Mouse (Mus musculus) embryo, embryonic 11.5 days (tissue): Measurements from ENCODE around the gene Tbc1d10c.

Experiments
- DNase-seq: peaks from one replicate; pipeline ENCODE4 v3.0.0-alpha.2; 2012; ENCODE audit warnings: low read depth, low spot score

Gene Tbc1d10c

GRCm38 (mm10) chr19:4216041-4216685, 25.1 kb upstream of the Tbc1d10c start:
- DNase-seq: no peak

DNA sequence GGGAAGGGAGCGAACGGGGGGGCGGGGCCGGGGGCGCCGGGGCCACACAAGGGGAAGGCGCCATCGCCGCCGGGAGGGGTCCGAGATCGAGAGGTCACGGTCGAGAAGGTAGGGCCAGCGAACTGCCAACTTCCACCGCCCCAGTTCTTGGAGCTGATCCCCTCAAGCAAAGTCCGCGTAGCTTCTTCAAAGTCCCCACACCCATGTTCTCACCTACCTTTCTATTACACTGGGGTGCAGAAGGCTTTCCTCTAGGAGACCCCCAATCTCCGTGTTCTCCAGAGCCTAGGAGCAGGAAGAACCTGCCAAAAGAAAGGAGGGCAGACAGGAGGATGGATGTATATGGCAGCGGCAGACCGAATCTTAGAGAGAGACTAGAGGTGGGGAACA, 24.4 kb upstream of the Tbc1d10c start:
- DNase-seq: no peak

GRCm38 (mm10) chr19:4214771-4215450, 23.8 kb upstream of the Tbc1d10c start:
- DNase-seq: no peak

DNA sequence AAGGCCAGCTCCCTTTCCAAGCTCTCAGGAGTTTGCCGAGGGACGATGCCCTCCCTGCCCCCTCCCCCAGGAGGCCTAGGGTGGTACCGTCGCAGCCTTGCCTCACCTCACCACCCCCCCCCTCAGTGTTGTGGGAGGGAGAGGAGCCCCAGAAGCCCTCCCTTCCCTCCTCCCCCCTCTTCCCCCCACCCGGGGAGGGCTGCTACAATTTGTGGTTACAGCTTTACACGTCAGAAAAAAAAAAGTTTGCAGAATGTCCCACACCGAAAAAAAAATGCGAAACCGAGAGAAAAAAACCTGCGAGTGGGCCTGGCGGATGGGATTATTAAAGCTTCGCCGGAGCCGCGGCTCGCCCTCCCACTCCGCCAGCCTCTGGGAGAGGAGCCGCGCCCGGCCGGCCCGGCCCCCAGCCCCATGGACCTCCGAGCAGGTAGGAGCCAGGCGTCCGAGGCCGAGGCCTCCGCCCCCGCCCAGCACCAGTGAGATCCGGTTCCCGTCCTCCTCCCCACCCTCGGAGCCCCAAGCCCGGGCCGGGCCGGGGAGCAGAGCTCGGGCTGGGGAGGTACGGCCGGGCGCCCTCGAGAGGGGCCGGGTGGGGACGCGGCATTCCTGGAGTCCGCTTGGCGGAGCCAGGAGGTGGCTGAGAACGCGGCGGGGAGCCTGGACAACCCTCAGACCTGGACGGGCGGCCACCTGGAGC, 23.1 kb upstream of the Tbc1d10c start, which contains the start of the genes Clcf1 and AC109138.7:
TSS of gene Clcf1 (plus strand) at position 168 of the 700 bp plus-strand sequence.
TSS of gene AC109138.7 (plus strand) at position 287 of the 700 bp plus-strand sequence.
- DNase-seq: no peak

- no peak for DNase-seq
Observed at GRCm38 (mm10) chr19:4213524-4213974, 22.5 kb upstream of the Tbc1d10c start.

- no peak for DNase-seq
Observed at GRCm38 (mm10) chr19:4211891-4212588, 21.0 kb upstream of the Tbc1d10c start.

DNA sequence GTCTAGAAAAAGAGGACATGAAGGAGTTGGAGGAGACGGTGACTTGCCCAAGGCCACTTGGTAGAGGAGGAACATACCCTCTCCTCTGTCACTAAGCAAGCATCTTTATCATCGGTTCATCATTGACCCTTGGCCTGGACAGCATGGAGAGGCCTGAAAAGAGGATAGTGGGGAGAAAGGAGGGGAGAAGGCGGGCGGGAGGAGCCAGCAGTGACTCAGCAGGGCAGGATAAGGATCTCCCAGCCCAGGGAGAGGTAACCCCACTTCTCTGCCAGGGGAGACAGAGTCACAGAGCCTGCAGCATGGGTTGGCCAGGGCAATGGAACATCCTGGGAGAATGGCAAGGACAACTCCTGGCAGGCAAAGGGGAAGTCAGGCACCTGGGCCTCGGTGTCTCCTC, 17.5 kb upstream of the Tbc1d10c start:
- no peak for DNase-seq

GRCm38 (mm10) chr19:4206971-4207370, 15.9 kb upstream of the Tbc1d10c start:
- peak; percentile 66 for DNase-seq

DNA sequence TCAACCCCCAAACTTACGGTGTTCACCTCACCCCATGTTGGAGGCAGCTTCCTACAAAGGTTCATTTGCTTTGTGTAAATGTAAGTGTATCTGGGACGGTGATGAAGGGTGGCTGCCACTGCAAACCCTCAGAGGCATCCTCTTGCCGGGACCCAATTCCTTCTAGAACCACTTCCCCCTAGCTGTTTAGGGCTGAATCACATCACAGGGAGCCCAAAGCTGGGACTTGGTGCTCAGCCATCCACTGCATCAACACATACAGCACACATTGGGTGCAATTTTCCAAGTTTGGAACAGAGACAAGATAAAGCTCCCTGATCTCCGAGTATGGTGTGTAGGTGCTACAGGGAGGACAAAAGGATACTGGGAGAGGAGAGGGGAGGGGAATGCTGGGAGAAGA, 13.8 kb upstream of the Tbc1d10c start:
- no peak for DNase-seq

GRCm38 (mm10) chr19:4203604-4204326, 12.7 kb upstream of the Tbc1d10c start:
- DNase-seq: no peak

- no peak for DNase-seq
Observed at GRCm38 (mm10) chr19:4203148-4203547, 12.1 kb upstream of the Tbc1d10c start.

GRCm38 (mm10) chr19:4202149-4202548, 11.1 kb upstream of the Tbc1d10c start:
- no peak for DNase-seq

- peak; percentile 98 for DNase-seq
Observed at GRCm38 (mm10) chr19:4201291-4201909, 10.3 kb upstream of the Tbc1d10c start, which contains the start of gene Rad9a. Gene Rad9a (minus strand): TSS chr19:4201662.

- no peak for DNase-seq
Observed at GRCm38 (mm10) chr19:4197180-4197579, 6.1 kb upstream of the Tbc1d10c start.

GRCm38 (mm10) chr19:4196548-4196947, 5.5 kb upstream of the Tbc1d10c start:
- no peak for DNase-seq

DNA sequence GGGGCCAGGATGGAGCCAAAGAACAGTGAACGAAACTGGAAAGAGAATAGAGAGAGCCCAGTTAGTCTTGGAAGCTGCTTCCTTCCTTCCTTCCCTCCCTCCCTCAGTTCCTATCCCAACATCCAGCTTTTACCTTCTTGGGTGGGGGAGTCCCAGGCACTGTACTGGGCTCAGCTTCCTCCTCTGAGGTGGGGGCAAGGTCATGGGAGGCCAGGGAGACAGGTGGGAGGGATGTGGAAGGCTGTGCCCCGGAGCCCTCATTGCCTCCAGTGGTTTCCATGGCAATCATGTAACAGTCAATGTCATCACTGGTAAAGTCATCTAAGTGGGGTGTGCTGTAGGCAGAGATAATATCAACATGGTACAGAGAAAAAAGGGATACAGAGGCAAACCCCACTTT, 5.0 kb upstream of the Tbc1d10c start:
- DNase-seq: no peak

- no peak for DNase-seq
Observed at GRCm38 (mm10) chr19:4194776-4195650, 3.9 kb upstream of the Tbc1d10c start.

- no peak for DNase-seq
Observed at GRCm38 (mm10) chr19:4194021-4194724, 3.1 kb upstream of the Tbc1d10c start.

DNA sequence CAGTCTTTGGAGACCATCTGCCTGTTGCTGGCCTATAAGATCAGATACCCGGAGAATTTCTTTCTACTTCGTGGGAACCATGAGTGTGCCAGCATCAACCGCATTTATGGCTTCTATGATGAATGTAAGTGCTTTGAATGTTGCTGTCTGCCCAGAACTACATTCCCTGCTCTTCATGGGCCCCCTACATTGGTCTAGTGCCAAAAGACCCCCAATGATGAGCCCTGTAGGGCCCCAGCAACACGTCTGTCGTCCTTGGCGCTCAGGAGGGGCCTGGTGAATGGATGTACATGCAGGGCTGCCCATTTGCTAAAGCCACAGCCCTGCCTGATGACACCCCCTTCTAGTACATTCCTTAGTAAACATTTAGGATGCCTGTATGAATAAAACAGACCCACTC, 2.0 kb upstream of the Tbc1d10c start:
- no peak for DNase-seq
